Mouse (Mus musculus) small intestine, adult 2 months (tissue): ENCODE results near the gene Fbf1. TPM values are rescaled to one million over a fixed set of nuclear protein-coding genes. Genes with fewer than 3 reads are reported as not detected.

ENCODE experiments used
- H3K27ac ChIP-seq: fragments of 200-500 bp; 2 replicates; pipeline ENCODE4 v1.5.1; 2012; ENCODE audit warnings: low read depth, low read length, control low read depth, inconsistent platforms; ENCODE audit not compliant: insufficient read depth
- H3K27me3 ChIP-seq: fragments of 200-500 bp; 2 replicates; pipeline ENCODE4 v1.6.1; 2012; ENCODE audit warnings: mild to moderate bottlenecking, moderate library complexity, low read length, inconsistent platforms; ENCODE audit not compliant: control insufficient read depth, insufficient read depth
- H3K36me3 ChIP-seq: fragments of 200-500 bp; 2 replicates; pipeline ENCODE4 v1.6.1; 2012; ENCODE audit warnings: mild to moderate bottlenecking, low read length, control low read depth, inconsistent platforms; ENCODE audit not compliant: control insufficient read depth, insufficient read depth
- H3K4me1 ChIP-seq: fragments of 200-500 bp; 2 replicates; pipeline ENCODE4 v1.6.1; 2012; ENCODE audit warnings: low read length, inconsistent platforms, mixed read lengths; ENCODE audit not compliant: control insufficient read depth, insufficient read depth, insufficient read length
- H3K4me3 ChIP-seq: fragments of 200-500 bp; 2 replicates; pipeline ENCODE4 v1.5.1; 2012; ENCODE audit warnings: low read depth, mild to moderate bottlenecking, control low read depth, inconsistent platforms, low read length, moderate library complexity
- CTCF ChIP-seq: fragments of 200-500 bp; IDR thresholded peaks from 2 replicates; pipeline ENCODE4 v1.5.1; 2012; ENCODE audit warnings: low read depth, mild to moderate bottlenecking, control low read depth, inconsistent platforms, low read length, moderate library complexity, mixed read lengths; ENCODE audit not compliant: insufficient replicate concordance, insufficient read length; ENCODE audit errors: extremely low read depth
- POLR2A ChIP-seq: fragments of 200-500 bp; IDR thresholded peaks from 2 replicates; pipeline ENCODE4 v1.6.1; 2012; ENCODE audit warnings: low read depth, mild to moderate bottlenecking, control low read depth, inconsistent platforms, low read length, moderate library complexity
- WGBS: fragments of 180-500 bp; shearing (Covaris S2); methylation state at CpG from one replicate; pipeline ENCODE4 v1.1.7; 2018; 5-methylcytosine and 5-hydroxymethylcytosine counted together
- polyA plus RNA-seq: library from polyadenylated mRNA; depleted of rRNA; stranded (reverse); fragments of >200 nt; gene quantifications from 2 replicates; pipeline ENCODE4 v1.2.3, GENCODE M21; 2012

The Fbf1 gene
- polyA plus RNA-seq, 1 experiment: 6.5 TPM

DNA sequence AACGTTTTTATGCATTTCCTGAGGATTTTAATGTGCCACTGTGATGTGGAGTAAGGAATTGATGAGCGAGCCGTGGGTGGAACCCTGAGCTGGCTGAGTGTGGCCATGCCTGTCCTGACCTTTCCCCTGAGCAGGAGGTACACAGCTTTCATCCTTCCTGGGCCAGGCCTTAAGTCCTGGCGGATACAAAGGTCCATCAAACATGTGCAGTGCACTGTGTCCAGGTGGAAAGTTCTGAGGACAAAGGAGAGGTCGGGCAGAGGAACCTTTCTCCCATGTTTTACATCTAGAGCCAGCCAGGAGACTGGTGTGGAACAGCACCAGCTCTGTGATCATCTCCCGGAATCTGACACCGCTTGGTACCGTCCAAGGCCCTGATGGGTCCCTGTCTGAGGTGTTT, 41.3 kb upstream of the Fbf1 start:
- 59% methylated on average over 8 of the region's 8 CpGs for WGBS
- TF ChIP-seq CTCF (no peak), POLR2A (no peak; the same call in 1 of the 2 replicates)
- H3K4me3 ChIP-seq: no peak overlapping the region
- no peaks in the 10 kb centered on the region for H3K27me3 ChIP-seq
- H3K36me3 ChIP-seq: peaks cover 3% of the 10 kb centered on the region
- H3K4me1 ChIP-seq: peaks cover 20% of the 10 kb centered on the region
- peak overlapping the region; percentile 99 for H3K27ac ChIP-seq

DNA sequence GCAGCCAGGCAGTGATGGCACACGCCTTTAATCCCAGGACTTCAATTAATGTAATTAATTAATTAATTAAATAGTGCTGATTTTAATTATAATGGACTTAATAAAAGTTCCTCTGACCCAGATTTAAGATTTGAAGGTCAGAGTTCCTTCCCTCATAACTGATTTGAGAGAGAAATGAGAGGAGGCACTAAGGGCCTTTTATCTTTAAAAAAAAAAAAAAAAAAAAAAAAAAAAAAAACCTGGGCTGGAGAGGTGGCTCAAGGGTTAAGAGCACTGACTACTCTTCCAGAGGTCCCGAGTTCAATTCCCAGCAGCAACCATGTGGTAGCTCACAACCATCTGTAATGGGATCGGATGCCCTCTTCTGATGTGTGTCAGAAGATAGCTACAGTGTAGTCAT, 40.7 kb upstream of the Fbf1 start:
- 87% methylated on average over 3 of the region's 3 CpGs for WGBS
- Histone ChIP-seq H3K27me3 (no peaks in the 10 kb centered on the region), H3K4me3 (no peak overlapping the region), H3K36me3 (peaks cover 3% of the 10 kb centered on the region), H3K27ac (peak overlapping the region; percentile 99), H3K4me1 (peaks cover 20% of the 10 kb centered on the region)
- no peak for TF ChIP-seq CTCF
- TF ChIP-seq POLR2A: no peak

DNA sequence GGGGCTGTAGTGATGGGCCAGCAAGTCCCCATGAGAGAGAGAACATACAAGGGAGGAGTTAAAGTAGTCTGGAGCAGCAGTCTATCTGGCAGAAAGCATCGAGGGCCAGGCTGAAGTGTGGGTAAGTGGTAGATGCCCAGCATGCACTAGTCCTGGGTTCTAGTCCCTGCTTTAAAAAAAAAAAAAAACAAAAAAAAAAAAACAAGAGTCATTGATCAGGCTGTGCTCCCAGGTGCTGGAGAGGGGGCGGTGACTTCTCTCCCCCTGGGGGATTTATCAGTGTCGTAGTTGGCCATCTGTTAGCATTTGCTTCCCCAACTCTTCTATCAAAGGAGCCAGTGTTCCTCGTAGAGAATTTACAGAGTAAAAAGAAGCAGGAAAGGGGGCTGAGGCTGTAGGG, 38.7 kb upstream of the Fbf1 start:
- H3K36me3 ChIP-seq: peaks cover 3% of the 10 kb centered on the region
- H3K27ac ChIP-seq: no peak overlapping the region
- whole genome bisulfite sequencing: 84% methylated on average over 4 of the region's 4 CpGs
- no peak overlapping the region for H3K4me3 ChIP-seq
- peaks cover 17% of the 10 kb centered on the region for H3K4me1 ChIP-seq
- TF ChIP-seq CTCF: no peak
- no peaks in the 10 kb centered on the region for H3K27me3 ChIP-seq

DNA sequence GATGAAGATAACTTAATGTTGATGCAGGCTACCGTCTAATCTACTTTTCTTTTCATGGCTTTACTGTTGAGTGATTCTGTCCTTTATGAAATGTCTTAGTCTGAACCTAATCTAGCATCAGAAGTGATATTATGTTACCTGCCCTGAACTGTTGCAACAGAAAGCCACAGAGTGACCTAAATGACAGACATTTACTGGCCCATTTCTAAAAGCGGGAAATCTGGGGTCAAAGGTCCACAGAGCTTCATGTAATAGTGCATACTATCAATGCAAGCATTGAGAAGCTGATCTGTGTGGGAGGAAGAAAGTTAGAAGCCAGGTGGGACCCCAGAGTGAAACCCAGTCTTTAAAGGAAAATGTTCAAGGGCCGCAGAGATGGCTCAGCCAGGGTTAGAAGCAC, 35.2 kb upstream of the Fbf1 start:
- TF ChIP-seq CTCF (no peak), POLR2A (no peak)
- WGBS: 65% methylated on average over 3 of the region's 3 CpGs
- Histone ChIP-seq H3K4me3 (no peak overlapping the region), H3K27ac (no peak overlapping the region), H3K36me3 (peaks cover 3% of the 10 kb centered on the region), H3K4me1 (peaks cover 9% of the 10 kb centered on the region; the same call in 1 of the 2 replicates), H3K27me3 (no peaks in the 10 kb centered on the region)

DNA sequence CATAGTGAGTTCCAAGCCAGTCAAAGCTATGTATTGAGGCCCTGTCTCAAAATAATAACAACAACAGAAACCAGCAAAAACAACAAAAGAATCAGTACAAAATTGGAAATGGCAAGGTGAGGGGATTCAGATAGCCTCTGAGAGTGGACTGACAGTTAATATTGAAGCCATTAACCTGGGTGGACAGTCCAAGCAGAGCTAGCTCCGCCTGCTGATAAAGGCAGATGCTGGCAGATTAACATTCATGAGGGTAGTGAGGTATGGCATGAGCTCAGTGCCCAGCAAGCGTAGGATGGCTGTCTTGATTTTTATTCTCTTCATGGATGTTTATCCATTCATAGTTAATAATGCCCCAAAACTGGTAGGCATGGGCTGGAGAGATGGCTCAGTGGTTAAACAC, 33.2 kb upstream of the Fbf1 start:
- Histone ChIP-seq H3K27ac (peak overlapping the region; percentile 28; the same call in 1 of the 2 replicates), H3K4me1 (peaks cover 9% of the 10 kb centered on the region; the same call in 1 of the 2 replicates), H3K36me3 (peaks cover 13% of the 10 kb centered on the region), H3K4me3 (no peak overlapping the region), H3K27me3 (no peaks in the 10 kb centered on the region)
- 81% methylated on average over 2 of the region's 2 CpGs for WGBS
- TF ChIP-seq CTCF (no peak), POLR2A (no peak)

DNA sequence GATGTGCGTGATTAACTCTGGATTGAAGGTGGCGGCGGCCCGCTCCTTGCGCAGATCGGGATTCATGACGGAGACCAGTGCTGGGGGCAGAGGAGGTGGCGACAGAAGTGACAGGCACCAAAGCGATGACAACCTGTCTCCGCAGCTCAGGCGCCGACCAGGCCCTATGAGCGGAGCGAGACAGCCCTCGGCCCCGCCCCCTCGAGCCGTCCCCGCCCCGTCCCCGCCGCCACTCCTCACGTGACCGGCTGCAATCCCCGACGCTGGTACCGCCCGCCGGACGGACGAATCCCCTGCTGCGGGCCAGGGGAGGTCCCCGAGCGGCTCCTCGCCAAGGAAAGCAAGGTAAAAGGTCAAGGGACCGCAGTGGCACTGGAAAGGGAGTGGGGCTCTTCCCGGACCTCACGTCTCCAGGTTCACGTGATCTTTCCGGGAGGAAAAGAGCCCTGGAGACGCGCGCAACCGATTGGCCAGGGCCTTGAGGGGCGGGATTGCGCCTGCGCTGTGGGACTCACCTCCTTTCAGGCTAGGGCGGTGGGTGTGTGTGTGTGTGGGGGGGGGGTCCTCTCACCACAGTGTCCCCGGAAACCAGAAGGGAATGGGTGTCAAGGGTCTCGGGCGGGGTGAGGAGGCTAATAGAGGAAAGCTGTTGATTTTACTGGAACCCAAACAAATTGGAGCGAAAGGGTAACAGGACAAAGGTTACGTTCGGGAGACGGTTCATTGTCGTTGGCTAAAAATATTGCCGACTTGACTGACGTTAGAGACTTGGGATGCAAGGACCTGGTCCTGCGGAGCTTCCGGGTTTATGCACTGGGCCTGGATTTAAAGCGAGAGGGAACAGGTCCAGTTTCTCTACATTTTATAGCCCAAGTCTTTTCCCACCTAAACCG, 30.9 kb upstream of the Fbf1 start, which contains the start of the genes Ten1 and Acox1:
Ten1 (plus strand) TSS at position 217 of the 893 bp plus-strand sequence.
Acox1 (minus strand) TSS at position 407 of the 893 bp plus-strand sequence.
- TF ChIP-seq CTCF: no peak
- peak; percentile 96 for TF ChIP-seq POLR2A
- under 1% methylated on average over 62 of the region's 62 CpGs for WGBS
- no peaks in the 10 kb centered on the region for H3K27me3 ChIP-seq
- H3K4me1 ChIP-seq: peaks cover 15% of the 10 kb centered on the region
- H3K27ac ChIP-seq: peak within 1 kb of the TSS; percentile 98
- peak within 1 kb of the TSS; percentile 89 for H3K4me3 ChIP-seq
- peaks cover 16% of the 10 kb centered on the region for H3K36me3 ChIP-seq

DNA sequence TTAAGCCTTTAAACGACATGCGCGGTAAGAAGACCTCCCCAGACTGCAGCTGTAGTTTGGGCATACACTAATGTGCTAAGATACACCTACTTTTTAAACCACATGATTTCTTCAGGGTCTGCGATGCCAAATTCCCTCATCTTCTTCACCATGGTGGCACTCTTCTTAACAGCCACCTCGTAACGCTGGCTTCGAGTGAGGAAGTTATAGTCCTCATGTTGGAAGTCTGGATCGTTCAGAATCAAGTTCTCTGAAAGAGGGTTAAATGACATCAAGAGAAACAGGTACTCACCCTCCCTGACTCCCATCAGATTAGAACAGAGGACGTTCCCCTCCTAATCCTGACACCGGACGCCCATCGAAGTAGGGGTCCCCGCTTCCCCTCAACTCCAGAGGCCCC, 30.2 kb upstream of the Fbf1 start:
- WGBS: 8% methylated on average over 13 of the region's 13 CpGs
- peak overlapping the region; percentile 89 for H3K4me3 ChIP-seq
- H3K4me1 ChIP-seq: peaks cover 15% of the 10 kb centered on the region
- peak overlapping the region; percentile 88 for H3K27ac ChIP-seq
- peaks cover 16% of the 10 kb centered on the region for H3K36me3 ChIP-seq
- TF ChIP-seq POLR2A: no peak
- TF ChIP-seq CTCF: no peak
- H3K27me3 ChIP-seq: no peaks in the 10 kb centered on the region
